Mouse (Mus musculus): Measurements from ENCODE around the gene Dnaja3. TPM values are rescaled to one million over a fixed set of nuclear protein-coding genes. Genes with fewer than 3 reads are reported as not detected.

Dnaja3 gene
- 20.0 and 21.0 TPM in 2 replicates for polyA plus RNA-seq (2012; rRNA removed)

GRCm38 (mm10) chr16:4639831-4640237 is at the start of gene Dnaja3, which contains the start of gene Vasn:
TSS of gene Dnaja3 (plus strand) at chr16:4639989.
TSS of gene Vasn (plus strand) at chr16:4639941.

GRCm38 (mm10) chr16:4593971-4594813 is 45.6 kb upstream of the Dnaja3 start, which contains the start of gene Glis2:
TSS of gene Glis2 (plus strand) at chr16:4594713.

GRCm38 (mm10) chr16:4624481-4625110 is 15.2 kb upstream of the Dnaja3 start, which contains the start of gene Pam16:
TSS of gene Pam16 (minus strand) at chr16:4624988.

GRCm38 (mm10) chr16:4679121-4680018 is 39.6 kb downstream of the Dnaja3 start, which contains the start of gene Coro7:
TSS of gene Coro7 (minus strand) at chr16:4679777.

GRCm38 (mm10) chr16:4718753-4719518 is 79.1 kb downstream of the Dnaja3 start, which contains the start of gene Nmral1:
TSS of gene Nmral1 (minus strand) at chr16:4719356.

GRCm38 (mm10) chr16:4725780-4726527 is 86.2 kb downstream of the Dnaja3 start, which contains the start of gene Hmox2:
TSS of gene Hmox2 (plus strand) at chr16:4726361.

Other genes with a start within 250 kb of the Dnaja3 start
- gene Adcy9, start 219.5 kb upstream of the Dnaja3 start, polyA plus RNA-seq (2012; rRNA removed) = 8.3 and 11.4 TPM in 2 replicates
- 1.6 and 1.9 TPM in 2 replicates for gene Srl, start 98.2 kb upstream of the Dnaja3 start, polyA plus RNA-seq (2012; rRNA removed)
- 10.6 and 11.7 TPM in 2 replicates for gene Tfap4, start 80.1 kb upstream of the Dnaja3 start, polyA plus RNA-seq (2012; rRNA removed)
- 18.3 and 19.0 TPM in 2 replicates for gene Glis2, start 45.3 kb upstream of the Dnaja3 start, polyA plus RNA-seq (2012; rRNA removed)
- gene Pam16, start 15.0 kb upstream of the Dnaja3 start, polyA plus RNA-seq (2012; rRNA removed) = 17.5 and 20.2 TPM in 2 replicates
- gene Vasn, start within 50 bp of the Dnaja3 start, polyA plus RNA-seq (2012; rRNA removed) = 19.5 and 20.6 TPM in 2 replicates
- gene Coro7, start 39.8 kb downstream of the Dnaja3 start, polyA plus RNA-seq (2012; rRNA removed) = 52.6 and 56.6 TPM in 2 replicates
- 5.5 and 5.8 TPM in 2 replicates for gene Nmral1, start 79.4 kb downstream of the Dnaja3 start, polyA plus RNA-seq (2012; rRNA removed)
- gene Hmox2, start 86.4 kb downstream of the Dnaja3 start, polyA plus RNA-seq (2012; rRNA removed) = 13.3 and 16.3 TPM in 2 replicates
- gene Cdip1, start 150.3 kb downstream of the Dnaja3 start, polyA plus RNA-seq (2012; rRNA removed) = 58.9 and 69.7 TPM in 2 replicates
- gene 4930562C15Rik, start 195.4 kb downstream of the Dnaja3 start, polyA plus RNA-seq (2012; rRNA removed) = not detected in 2 replicates
- 50.0 and 54.2 TPM in 2 replicates for gene Ubald1, start 240.3 kb downstream of the Dnaja3 start, polyA plus RNA-seq (2012; rRNA removed)
- gene Mgrn1, start 246.3 kb downstream of the Dnaja3 start, polyA plus RNA-seq (2012; rRNA removed) = 150 and 154 TPM in 2 replicates

Data from colon, adult 2 months (tissue).